Mouse (Mus musculus) C2C12 (cell line): ENCODE data around the gene Tlcd1. TPM values are rescaled to one million over a fixed set of nuclear protein-coding genes. Genes with fewer than 3 reads are reported as not detected.
A peak's percentile ranks its signal among the peaks of the same experiment; 100 is the strongest.

Source experiments
- H3K27me3 ChIP-seq: one replicate; pipeline ENCODE4 v1.6.1; 2011; ENCODE audit not compliant: control insufficient read depth, insufficient read depth, insufficient read length
- H3K36me3 ChIP-seq: one replicate; pipeline ENCODE4 v1.6.1; 2011; ENCODE audit not compliant: control insufficient read depth, insufficient read depth
- H3K4me3 ChIP-seq: one replicate; pipeline ENCODE4 v1.5.1; 2011; ENCODE audit warnings: mild to moderate bottlenecking, control low read depth; ENCODE audit not compliant: poor library complexity, insufficient read depth, severe bottlenecking
- H3K79me2 ChIP-seq: one replicate; pipeline ENCODE4 v1.6.1; 2011; ENCODE audit not compliant: control insufficient read depth, insufficient read depth
- H3K79me3 ChIP-seq: one replicate; pipeline ENCODE4 v1.6.1; 2011; ENCODE audit warnings: low read depth, control low read depth
- H3ac ChIP-seq: one replicate; pipeline ENCODE3; 2011; ENCODE audit warnings: low read depth; ENCODE audit not compliant: control insufficient read depth, insufficient read length
- CEBPB ChIP-seq: IDR thresholded peaks from one replicate; pipeline ENCODE4 v1.6.1; 2011; ENCODE audit warnings: low read depth, mild to moderate bottlenecking, control low read depth, moderate library complexity
- CTCF ChIP-seq: IDR thresholded peaks from one replicate; pipeline ENCODE4 v1.5.1; 2011; ENCODE audit not compliant: control insufficient read depth, insufficient read depth, insufficient read length
- FOSL1 ChIP-seq: IDR thresholded peaks from one replicate; pipeline ENCODE4 v1.8.0; 2011; ENCODE audit warnings: mild to moderate bottlenecking, low read length; ENCODE audit not compliant: poor library complexity, insufficient read depth, severe bottlenecking
- MAX ChIP-seq: IDR thresholded peaks from one replicate; pipeline ENCODE4 v1.6.1; 2011; ENCODE audit warnings: mild to moderate bottlenecking, control low read depth
- MYOD1 ChIP-seq: IDR thresholded peaks from one replicate; pipeline ENCODE4 v1.6.1; 2011; ENCODE audit warnings: low read depth; ENCODE audit not compliant: control insufficient read depth, insufficient read length
- MYOG ChIP-seq: IDR thresholded peaks from one replicate; pipeline ENCODE4 v1.6.1; 2011; ENCODE audit not compliant: control insufficient read depth, insufficient read length; ENCODE audit errors: extremely low read depth
- USF1 ChIP-seq: IDR thresholded peaks from one replicate; pipeline ENCODE4 v1.6.1; 2011; ENCODE audit warnings: low read depth, mild to moderate bottlenecking, control low read depth, moderate library complexity
- polyA plus RNA-seq: library from polyadenylated mRNA; unstranded; fragments of >200 nt; fragmentation: generic; extraction: Trizol; gene quantifications from one replicate; pipeline ENCODE4 v1.2.1, GENCODE M21; 2012; ENCODE audit warnings: missing spikeins

Gene Tlcd1
- polyA plus RNA-seq, 1 experiment = 15.9 TPM

DNA sequence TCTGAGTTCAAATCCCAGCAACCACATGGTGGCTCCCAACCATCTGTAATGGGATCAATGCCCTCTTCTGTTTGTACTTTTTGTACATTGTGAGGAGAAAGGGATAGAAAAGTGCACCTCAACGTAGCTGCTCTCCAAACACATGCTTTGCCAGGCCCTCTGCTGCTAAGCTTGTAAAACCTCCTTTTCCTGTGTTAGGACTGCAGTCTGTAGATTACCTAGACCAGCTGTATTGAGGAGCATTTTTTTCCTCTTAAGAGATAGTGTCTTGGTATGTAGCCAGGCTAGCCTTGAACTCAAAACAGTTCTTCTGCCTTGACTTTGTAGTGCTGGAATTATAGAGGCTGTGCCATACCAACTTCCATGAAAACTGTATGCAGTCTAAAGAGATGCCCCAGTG lies 40.4 kb upstream of the Tlcd1 start:
- peaks cover 99% of the 10 kb centered on the region for H3K79me2 ChIP-seq
- TF ChIP-seq USF1 (no peak), FOSL1 (no peak), MYOD1 (no peak), CTCF (no peak), CEBPB (no peak), MYOG (no peak), MAX (no peak)
- no peak overlapping the region for H3K4me3 ChIP-seq

DNA sequence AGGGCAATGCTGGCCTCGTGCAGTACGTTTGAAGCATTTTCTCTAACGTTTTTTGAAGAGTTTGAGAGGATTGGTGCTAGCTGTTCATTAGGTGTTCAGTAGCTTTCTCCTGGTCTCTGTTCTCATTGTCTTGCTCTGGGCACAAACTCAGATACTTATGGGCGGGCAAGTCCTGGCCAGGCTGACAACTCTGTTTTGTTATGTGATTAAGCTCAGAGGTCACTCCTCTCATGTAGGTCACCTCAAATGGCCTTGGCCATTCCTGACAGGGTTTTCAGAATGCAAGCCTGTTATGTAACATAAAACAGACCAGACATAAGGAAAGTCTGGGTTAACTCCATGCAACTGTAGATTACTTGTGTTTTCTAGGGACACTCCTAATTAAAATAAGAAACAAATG lies 38.9 kb upstream of the Tlcd1 start:
- no peak overlapping the region for H3K4me3 ChIP-seq
- peaks cover 58% of the 10 kb centered on the region for H3K79me3 ChIP-seq
- TF ChIP-seq MYOD1 (no peak), CTCF (no peak)
- H3K27me3 ChIP-seq = no peaks in the 10 kb centered on the region
- no peaks in the 10 kb centered on the region for H3K36me3 ChIP-seq
- H3K79me2 ChIP-seq = peaks cover 97% of the 10 kb centered on the region
- no peak overlapping the region for H3ac ChIP-seq

More for the DNA sequence above, 40.4 kb upstream of the Tlcd1 start:
- Histone ChIP-seq H3K27me3 (no peaks in the 10 kb centered on the region), H3K36me3 (no peaks in the 10 kb centered on the region), H3ac (no peak overlapping the region), H3K79me3 (peaks cover 66% of the 10 kb centered on the region)

DNA sequence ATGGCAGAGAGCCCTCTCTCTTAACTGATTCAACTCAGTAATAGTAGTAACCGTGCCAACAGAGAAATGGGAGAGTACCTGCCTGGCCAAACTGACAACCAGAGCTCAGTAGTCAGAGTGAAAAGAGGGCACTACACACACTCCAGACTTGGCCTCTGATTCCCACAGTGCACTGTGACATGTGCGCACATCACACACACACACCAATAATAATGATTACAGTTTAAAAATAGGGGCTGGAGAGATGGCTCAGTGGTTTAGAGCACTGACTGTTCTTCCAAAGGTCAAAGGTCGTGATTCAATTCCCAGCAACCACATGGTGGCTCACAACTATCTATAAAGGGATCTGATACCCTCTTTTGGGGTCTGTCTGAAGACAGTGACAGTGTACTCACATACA lies 38.5 kb upstream of the Tlcd1 start:
- Histone ChIP-seq H3K27me3 (no peaks in the 10 kb centered on the region), H3K79me2 (peaks cover 93% of the 10 kb centered on the region), H3K36me3 (peaks cover 2% of the 10 kb centered on the region), H3K4me3 (no peak overlapping the region), H3K79me3 (peaks cover 54% of the 10 kb centered on the region), H3ac (no peak overlapping the region)
- TF ChIP-seq CEBPB = no peak
- no peak for TF ChIP-seq MYOD1
- no peak for TF ChIP-seq USF1
- no peak for TF ChIP-seq MAX
- no peak for TF ChIP-seq MYOG

DNA sequence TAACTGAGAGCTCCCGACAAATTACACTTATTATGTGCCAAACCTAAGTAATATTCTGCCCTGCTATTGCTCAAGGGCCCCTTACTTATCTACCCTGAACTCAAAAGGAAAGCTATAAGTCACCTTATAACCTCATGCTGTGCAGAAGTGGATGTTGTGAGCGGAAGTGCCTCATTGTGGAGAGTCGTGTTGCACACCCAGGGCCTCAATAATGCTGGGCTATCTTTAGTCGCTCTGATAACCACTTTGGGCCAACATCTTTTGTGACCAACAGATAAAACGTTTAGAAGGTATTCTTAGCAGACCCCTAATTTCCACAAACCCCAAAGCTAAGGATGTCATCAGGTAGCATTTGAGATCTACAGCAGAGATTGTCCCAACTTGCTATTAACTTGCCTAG lies 35.8 kb upstream of the Tlcd1 start:
- H3K36me3 ChIP-seq = peaks cover 25% of the 10 kb centered on the region
- peaks cover 38% of the 10 kb centered on the region for H3K79me3 ChIP-seq
- no peaks in the 10 kb centered on the region for H3K27me3 ChIP-seq
- H3ac ChIP-seq = no peak overlapping the region
- TF ChIP-seq MYOD1 (no peak), MAX (no peak), FOSL1 (no peak), MYOG (no peak), USF1 (no peak), CEBPB (no peak)
- H3K4me3 ChIP-seq = no peak overlapping the region
- peaks cover 66% of the 10 kb centered on the region for H3K79me2 ChIP-seq

DNA sequence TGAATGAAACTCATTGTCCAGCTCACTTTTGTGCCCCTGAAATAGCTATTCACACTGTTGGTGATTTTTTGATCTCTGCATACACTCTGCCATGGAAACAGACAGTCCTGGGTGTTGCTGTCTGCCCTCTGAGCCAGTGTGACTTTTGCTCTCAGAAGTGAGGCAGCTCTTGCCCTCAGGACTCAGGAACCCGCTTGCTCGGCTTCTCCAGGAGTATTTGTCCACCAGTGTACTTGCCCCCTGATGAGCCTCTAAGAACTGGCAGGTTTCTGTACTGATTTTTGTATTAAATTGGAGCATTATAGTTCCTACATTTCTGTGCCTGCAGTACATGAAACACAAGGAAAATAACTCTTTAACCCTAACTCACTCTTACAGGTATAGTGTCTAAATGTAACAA lies 33.0 kb upstream of the Tlcd1 start:
- peaks cover 39% of the 10 kb centered on the region for H3K79me2 ChIP-seq
- H3K4me3 ChIP-seq = no peak overlapping the region
- H3K36me3 ChIP-seq = peaks cover 42% of the 10 kb centered on the region
- no peaks in the 10 kb centered on the region for H3K27me3 ChIP-seq
- no peak overlapping the region for H3ac ChIP-seq
- TF ChIP-seq USF1 (no peak), FOSL1 (no peak), MYOD1 (no peak), CEBPB (no peak), MAX (no peak), CTCF (no peak), MYOG (no peak)
- H3K79me3 ChIP-seq = peaks cover 15% of the 10 kb centered on the region

DNA sequence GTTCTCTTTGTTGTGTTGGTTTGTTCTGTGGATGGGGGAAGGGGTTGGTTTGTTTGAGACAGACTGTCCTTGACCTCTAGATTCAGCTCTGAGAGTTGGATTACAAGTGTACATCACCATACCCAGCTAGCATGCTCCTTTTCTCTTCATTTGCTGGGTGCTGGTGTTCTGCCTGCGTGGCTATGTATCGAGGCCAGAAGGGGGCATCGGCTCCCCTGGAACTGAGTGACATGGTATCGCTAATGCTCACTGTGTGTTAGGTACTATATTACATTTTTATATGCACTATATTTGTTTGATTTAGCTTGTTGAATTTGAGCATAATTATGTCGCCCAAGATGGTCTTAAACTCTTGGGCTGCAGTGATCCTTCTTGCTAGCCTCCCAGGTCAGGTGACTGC lies 30.3 kb upstream of the Tlcd1 start:
- Histone ChIP-seq H3K79me2 (peaks cover 13% of the 10 kb centered on the region), H3K27me3 (no peaks in the 10 kb centered on the region), H3K36me3 (peaks cover 65% of the 10 kb centered on the region), H3K4me3 (no peak overlapping the region), H3ac (no peak overlapping the region), H3K79me3 (peaks cover 5% of the 10 kb centered on the region)
- TF ChIP-seq FOSL1 (no peak), MYOG (no peak), USF1 (no peak), CTCF (peak; percentile 0)
